Mouse (Mus musculus) erythroblast, embryonic 14.5 days (primary cell): ENCODE results near the gene Gm21900. TPM values are rescaled to one million over a fixed set of nuclear protein-coding genes. Genes with fewer than 3 reads are reported as not detected.
"Not testable (repeated sequence)": the region's sequence is repeated elsewhere in the genome, so short reads cannot be mapped to it uniquely, and the experiment has no call there.

ENCODE experiments used
- H3K27me3 ChIP-seq: 2 replicates; pipeline ENCODE4 v1.6.1; 2012; ENCODE audit warnings: inconsistent platforms; ENCODE audit not compliant: control insufficient read depth
- H3K36me3 ChIP-seq: 2 replicates; pipeline ENCODE4 v1.6.1; 2012; ENCODE audit warnings: mild to moderate bottlenecking, inconsistent platforms; ENCODE audit not compliant: control insufficient read depth
- H3K4me1 ChIP-seq: 2 replicates; pipeline ENCODE4 v1.6.1; 2012; ENCODE audit warnings: inconsistent platforms; ENCODE audit not compliant: control insufficient read depth
- H3K4me3 ChIP-seq: replicated peaks from 2 replicates; pipeline ENCODE3; 2012; ENCODE audit warnings: moderate library complexity, mild to moderate bottlenecking, inconsistent platforms
- H3K9me3 ChIP-seq: 2 replicates; pipeline ENCODE4 v1.6.1; 2012; ENCODE audit warnings: low read length, inconsistent platforms, mixed read lengths; ENCODE audit not compliant: control insufficient read depth
- polyA plus RNA-seq: library from polyadenylated mRNA; stranded (reverse); fragments of >175 nt; gene quantifications from 2 replicates; pipeline ENCODE4 v1.2.3, GENCODE M21; 2012

Gm21900 gene
- polyA plus RNA-seq: not detected in 2 replicates

DNA sequence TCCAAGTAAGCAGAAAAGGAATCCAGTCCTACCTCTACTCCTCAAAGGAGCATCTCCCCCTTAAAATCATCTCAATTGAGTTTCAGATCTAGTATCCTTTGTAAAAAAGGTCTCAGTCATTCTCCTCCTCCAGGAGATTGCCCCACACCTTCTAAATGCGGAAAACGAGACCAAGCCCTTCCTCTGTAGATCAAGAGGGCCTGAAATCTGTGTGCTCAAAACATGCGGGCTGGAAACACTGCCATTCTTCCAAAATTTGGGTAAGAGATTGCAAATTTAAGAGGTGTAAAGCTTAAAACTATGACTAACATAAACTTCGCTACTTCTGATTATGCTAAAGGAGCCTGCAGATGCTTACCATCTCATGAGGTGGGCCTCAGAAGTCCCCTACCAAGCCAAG, at the start of gene Gm21900:
TSS of gene Gm21900 (plus strand) at position 301 of the 400 bp plus-strand sequence.
- H3K27me3 ChIP-seq, H3K36me3 ChIP-seq, H3K4me1 ChIP-seq, H3K4me3 ChIP-seq, H3K9me3 ChIP-seq: not testable (repeated sequence)

DNA sequence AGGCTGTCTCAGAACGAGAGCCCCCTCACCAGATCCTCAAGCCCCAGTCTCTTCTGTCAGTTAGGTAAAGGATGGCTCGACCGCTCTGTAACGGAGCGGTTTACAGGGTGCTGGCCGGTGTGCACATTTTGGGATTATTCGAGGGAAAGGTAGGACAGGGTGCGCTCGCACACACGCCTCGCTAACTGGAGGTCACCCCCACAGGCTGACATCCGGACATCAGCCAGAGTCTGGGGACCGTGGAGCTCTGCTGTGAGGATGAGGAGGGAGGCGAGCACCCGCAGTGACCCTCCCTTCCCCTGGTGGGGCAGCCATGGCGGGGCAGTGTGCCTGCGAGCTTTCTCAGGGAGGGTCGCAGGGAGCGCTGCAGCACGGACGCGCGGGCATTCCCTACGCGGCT, 27.4 kb downstream of the Gm21900 start:
- H3K4me3 ChIP-seq, H3K27me3 ChIP-seq, H3K9me3 ChIP-seq: not testable (repeated sequence)

More for the DNA sequence above, 27.4 kb downstream of the Gm21900 start:
- not testable (repeated sequence) for H3K36me3 ChIP-seq, H3K4me1 ChIP-seq

Other genes with a start within 250 kb of the Gm21900 start
- gene Gm28510, start 203.6 kb upstream of the Gm21900 start, polyA plus RNA-seq: not detected in 2 replicates
- gene Gm20737, start 80.3 kb upstream of the Gm21900 start, polyA plus RNA-seq: not detected in 2 replicates
- gene Gm21775, start 62.9 kb upstream of the Gm21900 start, polyA plus RNA-seq: not detected in 2 replicates
- gene Gm20777, start 136.1 kb downstream of the Gm21900 start, polyA plus RNA-seq: not detected in 2 replicates